Mouse (Mus musculus) brain, embryonic 14.5 days (tissue): ENCODE measurements around the gene Otof.

Experiments used
- CTCF ChIP-seq: fragments of 200-500 bp; IDR thresholded peaks from 2 replicates; pipeline ENCODE4 v1.5.1; 2012; ENCODE audit warnings: inconsistent platforms, mild to moderate bottlenecking, moderate library complexity, borderline replicate concordance; ENCODE audit not compliant: insufficient read depth, insufficient read length; ENCODE audit errors: extremely low read depth
- POLR2A ChIP-seq: fragments of 200-500 bp; IDR thresholded peaks from 2 replicates; pipeline ENCODE4 v1.6.1; 2012; ENCODE audit warnings: mild to moderate bottlenecking, inconsistent platforms, borderline replicate concordance; ENCODE audit not compliant: poor library complexity, insufficient read depth, insufficient read length, severe bottlenecking; ENCODE audit errors: extremely low read depth

GRCm38 (mm10) chr5:30391473-30391872, 70.3 kb downstream of the Otof start:
- TF ChIP-seq CTCF, result peak; percentile 94
- no peak for TF ChIP-seq POLR2A
